ENCODE assay signal across 20 mouse cellular contexts in genomic region chr1:88680804-88681203, GRCm38 (mm10). TPM values are rescaled to one million over a fixed set of nuclear protein-coding genes. Genes with fewer than 3 reads are reported as not detected.
DNase-seq lines count a peak whose midpoint lies in the region.
"Had no signal": no experiment of that assay in that cellular context is flagged by ENCODE, and none has a peak within 500 bp of the region (broad histone marks: within the 10 kb centered on the region; RNA-seq: fewer than 3 reads in every experiment).

No protein-coding gene starts in this region.

- H3K27me3 ChIP-seq in forebrain, embryonic 10.5 days (ENCODE audit: poor library complexity, severe bottlenecking) = no peaks in the 10 kb centered on the region
- H3K27me3 ChIP-seq: embryonic facial prominence, embryonic 12.5 days; forebrain, embryonic 13.5 days; heart, embryonic 13.5 days; hindbrain, embryonic 15.5 days had no signal

- peaks cover 32% of the 10 kb centered on the region for H3K4me1 ChIP-seq in forebrain, embryonic 10.5 days
- H3K4me1 ChIP-seq: embryonic facial prominence, embryonic 12.5 days; forebrain, embryonic 13.5 days; heart, embryonic 13.5 days; hindbrain, embryonic 15.5 days had no signal

- H3K4me3 ChIP-seq in forebrain, embryonic 10.5 days = no peak overlapping the region
- H3K4me3 ChIP-seq: embryonic facial prominence, embryonic 12.5 days; forebrain, embryonic 13.5 days; heart, embryonic 13.5 days; hindbrain, embryonic 15.5 days had no signal

- peak; percentile 37 for DNase-seq in thymus, postnatal 14 days
- DNase-seq in thymus, postnatal 10 days (ENCODE audit: low spot score in 2 of 2) = no peak
- peak; percentile 44 for DNase-seq in CD4-positive, CD25-positive, alpha-beta regulatory T cell, adult 2 months (ENCODE audit: low read depth, low spot score)
- peak; percentile 35 for DNase-seq in NIH3T3 (ENCODE audit: low read depth)
- DNase-seq in gastrocnemius, adult 18-20 months (ENCODE audit: low spot score) = no peak
- no peak for DNase-seq in layer of hippocampus, adult 11-12 months (ENCODE audit: low spot score)
- no peak for DNase-seq in forebrain, embryonic 10.5 days (ENCODE audit: extremely low spot score, low spot score)
- DNase-seq: adrenal gland, postnatal 14 days; B cell, adult 2 months; cerebellum, adult 11-12 months; cerebellum, adult 9-10 months; cerebellum, postnatal 25 days; forebrain, postnatal 0 days; gastrocnemius, postnatal 36 days; heart, adult 11 months; heart, postnatal 36 days had no signal

- H3K36me3 ChIP-seq in forebrain, embryonic 10.5 days (replicated peaks) = no peaks in the 10 kb centered on the region
- H3K36me3 ChIP-seq: embryonic facial prominence, embryonic 12.5 days; heart, embryonic 13.5 days; hindbrain, embryonic 15.5 days had no signal

- no peak overlapping the region for H3K27ac ChIP-seq in forebrain, embryonic 10.5 days
- H3K27ac ChIP-seq: embryonic facial prominence, embryonic 12.5 days; forebrain, embryonic 13.5 days; heart, embryonic 13.5 days; hindbrain, embryonic 15.5 days had no signal

- no peaks in the 10 kb centered on the region for H3K9me3 ChIP-seq in forebrain, embryonic 10.5 days
- H3K9me3 ChIP-seq: embryonic facial prominence, embryonic 12.5 days; forebrain, embryonic 13.5 days; heart, embryonic 13.5 days; hindbrain, embryonic 15.5 days had no signal

- WGBS in forebrain, embryonic 10.5 days = 80% methylated on average over 3 of the region's 3 CpGs

RNA-seq across cellular contexts. Expression of gene Arl4c, which starts 21.2 kb away (rescaled TPM):
- under 1 TPM; 0.39 to 0.52 TPM for total RNA-seq in gastrocnemius, adult 18-20 months (2021)
- polyA plus RNA-seq in forebrain, embryonic 10.5 days (2016; fragmentation: Nextera tagmentation; extraction: Ambion mirVana) = 21.8 and 22.3 TPM in 2 replicates

Comparison
In these comparisons a context has a peak if more than half of its experiments do, and no peak if none do; other contexts are left out.
1. DNase-seq: peak in thymus, postnatal 14 days (single experiment), CD4-positive, CD25-positive, alpha-beta regulatory T cell, adult 2 months (single experiment) and NIH3T3 (single experiment); none in thymus, postnatal 10 days (0 of 2), gastrocnemius, adult 18-20 months (single experiment), layer of hippocampus, adult 11-12 months (single experiment) and forebrain, embryonic 10.5 days (single experiment).